Mouse (Mus musculus): ENCODE measurements around the gene Ttc34. TPM values are rescaled to one million over a fixed set of nuclear protein-coding genes. Genes with fewer than 3 reads are reported as not detected.

The Ttc34 gene
- polyA plus RNA-seq, 1 experiment from 2014 or later, result 0.20 TPM

- 73% methylated on average over 6 of the region's 6 CpGs for WGBS
- H3K4me1 ChIP-seq (replicated peaks; ENCODE audit: control insufficient read depth, insufficient read depth, low read length), result 0 out of 2 replicates have a peak, but pooled peaks cover 2% of the 10 kb centered on the region
- H3K4me3 ChIP-seq (ENCODE audit: low read depth, low read length), result peak overlapping the region; percentile 48
- no peaks in the 10 kb centered on the region for H3K9me3 ChIP-seq (ENCODE audit: control insufficient read depth, low read length)
- DNase-seq (ENCODE audit: low spot score) (peak; percentile 21), ATAC-seq (replicated peaks; ENCODE audit: low FRiP score) (no peak)
- H3K27ac ChIP-seq (ENCODE audit: low read depth, low read length), result no peak overlapping the region
- H3K4me2 ChIP-seq (ENCODE audit: low read depth, low read length, severe bottlenecking), result peak overlapping the region; percentile 78
- H3K36me3 ChIP-seq (ENCODE audit: control insufficient read depth, insufficient read depth, low read length), result no peaks in the 10 kb centered on the region
- peak overlapping the region; percentile 51 for H3K9ac ChIP-seq (ENCODE audit: low read length)
- no peaks in the 10 kb centered on the region for H3K27me3 ChIP-seq (ENCODE audit: control insufficient read depth, insufficient read depth, low read length)
Observed at GRCm38 (mm10) chr4:154897676-154898465, 60.6 kb downstream of the Ttc34 start.

- H3K4me3 ChIP-seq (ENCODE audit: low read depth, low read length), result peak within 1 kb of the TSS; percentile 48
- H3K4me2 ChIP-seq (ENCODE audit: low read depth, low read length, severe bottlenecking), result peak within 1 kb of the TSS; percentile 78
- WGBS, result 5% methylated on average over 43 of the region's 43 CpGs
- H3K9ac ChIP-seq (ENCODE audit: low read length), result peak within 1 kb of the TSS; percentile 51
- H3K36me3 ChIP-seq (ENCODE audit: control insufficient read depth, insufficient read depth, low read length), result no peaks in the 10 kb centered on the region
- H3K27me3 ChIP-seq (ENCODE audit: control insufficient read depth, insufficient read depth, low read length), result no peaks in the 10 kb centered on the region
- peak; percentile 93 for DNase-seq (ENCODE audit: low spot score)
- 0 out of 2 replicates have a peak, but pooled peaks cover 2% of the 10 kb centered on the region for H3K4me1 ChIP-seq (replicated peaks; ENCODE audit: control insufficient read depth, insufficient read depth, low read length)
- no peaks in the 10 kb centered on the region for H3K9me3 ChIP-seq (ENCODE audit: control insufficient read depth, low read length)
- H3K27ac ChIP-seq (ENCODE audit: low read depth, low read length), result no peak within 1 kb of the TSS
- ATAC-seq (replicated peaks; ENCODE audit: low FRiP score), result peak; percentile 97
Observed at GRCm38 (mm10) chr4:154898506-154899446, 61.5 kb downstream of the Ttc34 start, which contains the start of gene Fam213b. TSS of gene Fam213b (minus strand) at chr4:154899135.

- Histone ChIP-seq H3K4me3 (ENCODE audit: low read depth, low read length) (no peak overlapping the region), H3K27ac (ENCODE audit: low read depth, low read length) (no peak overlapping the region), H3K36me3 (ENCODE audit: control insufficient read depth, insufficient read depth, low read length) (no peaks in the 10 kb centered on the region), H3K9ac (ENCODE audit: low read length) (no peak overlapping the region), H3K4me1 (replicated peaks; ENCODE audit: control insufficient read depth, insufficient read depth, low read length) (peaks cover 6% of the 10 kb centered on the region; the same call in 1 of the 2 replicates), H3K4me2 (ENCODE audit: low read depth, low read length, severe bottlenecking) (no peak overlapping the region), H3K27me3 (ENCODE audit: control insufficient read depth, insufficient read depth, low read length) (no peaks in the 10 kb centered on the region), H3K9me3 (ENCODE audit: control insufficient read depth, low read length) (no peaks in the 10 kb centered on the region)
- no peak for ATAC-seq (replicated peaks; ENCODE audit: low FRiP score)
- DNase-seq (ENCODE audit: low spot score), result no peak
- WGBS, result 89% methylated on average over 2 of the region's 2 CpGs
Observed at GRCm38 (mm10) chr4:154902371-154902770, 65.1 kb downstream of the Ttc34 start.

DNA sequence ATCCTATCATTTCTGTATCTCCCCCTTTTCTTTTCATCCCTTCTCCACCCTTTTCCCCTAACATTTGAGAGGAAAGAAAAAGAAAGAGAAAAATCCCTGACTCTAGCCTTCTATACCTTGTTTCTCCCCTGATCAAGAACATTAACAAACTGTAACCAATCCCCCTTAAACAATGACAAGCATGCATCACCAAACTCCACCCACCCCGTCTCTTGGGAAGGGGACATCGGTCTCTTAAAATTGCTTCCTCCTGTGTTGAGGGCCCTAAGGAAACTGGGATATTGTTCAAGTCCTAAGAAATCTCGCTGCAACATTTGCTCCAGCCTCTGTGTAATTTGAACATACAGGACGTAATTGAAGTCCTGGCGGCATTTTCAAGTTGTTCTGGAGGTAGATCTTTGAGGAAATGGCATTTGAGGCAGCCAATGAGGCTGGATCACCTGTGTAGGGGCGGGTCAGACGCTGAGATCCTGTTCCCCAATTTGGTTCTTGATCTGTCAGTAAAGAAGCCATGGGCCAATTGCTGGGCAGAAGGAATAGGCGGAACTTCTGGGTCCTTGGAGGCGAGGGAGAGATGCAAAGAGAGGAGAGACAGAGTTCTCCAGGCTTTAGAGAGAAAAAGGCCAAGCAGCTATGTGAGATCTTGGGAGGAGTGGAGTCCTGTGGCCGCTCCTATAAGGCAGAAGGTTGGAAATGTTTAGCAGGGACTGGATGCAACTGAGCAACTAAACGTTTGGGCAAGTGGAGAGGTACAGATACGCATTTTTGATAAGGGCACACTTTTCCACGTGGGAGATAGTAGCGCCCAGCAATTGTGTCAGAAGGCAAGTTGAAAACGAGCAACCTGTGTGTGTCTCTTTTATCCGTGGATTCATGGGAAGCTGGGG lies 67.2 kb downstream of the Ttc34 start:
- peak; percentile 82 for DNase-seq (ENCODE audit: low spot score)
- H3K36me3 ChIP-seq (ENCODE audit: control insufficient read depth, insufficient read depth, low read length), result no peaks in the 10 kb centered on the region
- H3K9me3 ChIP-seq (ENCODE audit: control insufficient read depth, low read length), result no peaks in the 10 kb centered on the region
- peak; percentile 93 for ATAC-seq (replicated peaks; ENCODE audit: low FRiP score)
- peak overlapping the region; percentile 51 for H3K4me2 ChIP-seq (ENCODE audit: low read depth, low read length, severe bottlenecking)
- peaks cover 6% of the 10 kb centered on the region; the same call in 1 of the 2 replicates for H3K4me1 ChIP-seq (replicated peaks; ENCODE audit: control insufficient read depth, insufficient read depth, low read length)
- no peaks in the 10 kb centered on the region for H3K27me3 ChIP-seq (ENCODE audit: control insufficient read depth, insufficient read depth, low read length)
- H3K27ac ChIP-seq (ENCODE audit: low read depth, low read length), result no peak overlapping the region
- WGBS, result 3% methylated on average over 16 of the region's 16 CpGs
- H3K9ac ChIP-seq (ENCODE audit: low read length), result peak overlapping the region; percentile 49
- H3K4me3 ChIP-seq (ENCODE audit: low read depth, low read length), result peak overlapping the region; percentile 29

- Histone ChIP-seq H3K36me3 (ENCODE audit: control insufficient read depth, insufficient read depth, low read length) (no peaks in the 10 kb centered on the region), H3K4me1 (replicated peaks; ENCODE audit: control insufficient read depth, insufficient read depth, low read length) (peaks cover 11% of the 10 kb centered on the region), H3K27me3 (ENCODE audit: control insufficient read depth, insufficient read depth, low read length) (no peaks in the 10 kb centered on the region), H3K9me3 (ENCODE audit: control insufficient read depth, low read length) (no peaks in the 10 kb centered on the region), H3K27ac (ENCODE audit: low read depth, low read length) (no peak overlapping the region), H3K4me2 (ENCODE audit: low read depth, low read length, severe bottlenecking) (no peak overlapping the region), H3K9ac (ENCODE audit: low read length) (no peak overlapping the region), H3K4me3 (ENCODE audit: low read depth, low read length) (no peak overlapping the region)
- 49% methylated on average over 17 of the region's 17 CpGs for WGBS
- peak; percentile 81 for DNase-seq (ENCODE audit: low spot score)
- ATAC-seq (replicated peaks; ENCODE audit: low FRiP score), result peak; percentile 61; the same call in 1 of the 2 replicates
Observed at GRCm38 (mm10) chr4:154907833-154908232, 70.6 kb downstream of the Ttc34 start.

DNA sequence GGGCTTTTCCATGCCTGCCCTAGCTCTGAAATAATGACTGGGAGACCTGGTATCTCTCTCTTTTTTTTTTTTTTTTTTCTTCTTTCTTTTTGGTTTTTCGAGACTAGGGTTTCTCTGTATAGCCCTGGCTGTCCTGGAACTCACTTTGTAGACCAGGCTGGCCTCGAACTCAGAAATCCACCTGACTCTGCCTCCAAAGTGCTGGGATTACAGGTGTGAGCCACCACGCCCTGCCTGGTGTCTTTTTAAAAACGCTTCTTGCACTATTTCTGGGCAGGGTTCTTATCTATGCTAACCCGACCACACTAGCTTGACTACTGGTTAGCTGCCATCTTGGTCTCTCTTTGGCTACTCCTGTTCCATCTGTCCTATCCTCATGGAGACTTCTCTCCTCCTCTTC lies 71.2 kb downstream of the Ttc34 start:
- H3K36me3 ChIP-seq (ENCODE audit: control insufficient read depth, insufficient read depth, low read length), result no peaks in the 10 kb centered on the region
- DNase-seq (ENCODE audit: low spot score) (no peak), ATAC-seq (replicated peaks; ENCODE audit: low FRiP score) (no peak)
- WGBS, result 92% methylated on average over 5 of the region's 5 CpGs
- H3K9me3 ChIP-seq (ENCODE audit: control insufficient read depth, low read length), result no peaks in the 10 kb centered on the region
- no peak overlapping the region for H3K9ac ChIP-seq (ENCODE audit: low read length)
- H3K4me3 ChIP-seq (ENCODE audit: low read depth, low read length), result no peak overlapping the region
- no peaks in the 10 kb centered on the region for H3K27me3 ChIP-seq (ENCODE audit: control insufficient read depth, insufficient read depth, low read length)
- H3K27ac ChIP-seq (ENCODE audit: low read depth, low read length), result no peak overlapping the region
- no peak overlapping the region for H3K4me2 ChIP-seq (ENCODE audit: low read depth, low read length, severe bottlenecking)
- H3K4me1 ChIP-seq (replicated peaks; ENCODE audit: control insufficient read depth, insufficient read depth, low read length), result peaks cover 11% of the 10 kb centered on the region

GRCm38 (mm10) chr4:154910606-154911522 lies 73.6 kb downstream of the Ttc34 start:
- no peak overlapping the region for H3K27ac ChIP-seq (ENCODE audit: low read depth, low read length)
- H3K27me3 ChIP-seq (ENCODE audit: control insufficient read depth, insufficient read depth, low read length), result no peaks in the 10 kb centered on the region
- DNase-seq (ENCODE audit: low spot score), result no peak
- H3K4me1 ChIP-seq (replicated peaks; ENCODE audit: control insufficient read depth, insufficient read depth, low read length), result peaks cover 8% of the 10 kb centered on the region; the same call in 1 of the 2 replicates
- ATAC-seq (replicated peaks; ENCODE audit: low FRiP score), result no peak
- no peak overlapping the region for H3K4me2 ChIP-seq (ENCODE audit: low read depth, low read length, severe bottlenecking)
- H3K4me3 ChIP-seq (ENCODE audit: low read depth, low read length), result no peak overlapping the region
- 15% methylated on average over 15 of the region's 15 CpGs for WGBS
- H3K9me3 ChIP-seq (ENCODE audit: control insufficient read depth, low read length), result no peaks in the 10 kb centered on the region
- no peaks in the 10 kb centered on the region for H3K36me3 ChIP-seq (ENCODE audit: control insufficient read depth, insufficient read depth, low read length)
- no peak overlapping the region for H3K9ac ChIP-seq (ENCODE audit: low read length)

Measured in forebrain, embryonic 11.5 days (tissue).